Mouse (Mus musculus) urinary bladder, postnatal 25 days (tissue): Measurements from ENCODE around the gene Grk5.

Experiments
- DNase-seq: peaks from one replicate; pipeline ENCODE4 v3.0.0; 2022; ENCODE audit warnings: low spot score

Gene Grk5

GRCm38 (mm10) chr19:60973508-60973907 lies 84.0 kb downstream of the Grk5 start:
- no peak for DNase-seq

DNA sequence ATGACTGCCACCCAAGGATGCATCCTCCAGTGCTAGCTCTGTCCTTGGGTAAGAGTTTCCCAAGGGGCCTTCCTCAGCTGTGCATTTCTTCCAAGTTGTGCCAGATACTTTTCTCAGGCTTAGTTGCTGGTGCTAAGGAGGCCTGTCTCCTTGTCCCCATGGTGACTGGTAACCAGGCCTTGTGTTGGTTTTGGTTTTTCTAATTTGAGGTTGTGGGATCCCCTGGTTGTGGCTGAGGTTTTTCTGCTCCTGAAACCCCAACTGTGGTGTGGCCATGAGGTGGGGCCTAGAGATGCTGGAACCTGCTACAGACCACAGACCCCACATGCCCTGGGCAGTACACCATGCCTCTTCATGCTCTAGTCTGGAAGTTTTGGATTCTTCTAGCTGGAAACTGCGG lies 90.0 kb downstream of the Grk5 start:
- no peak for DNase-seq

- DNase-seq: no peak
Measured at GRCm38 (mm10) chr19:60981391-60981790, 91.8 kb downstream of the Grk5 start.

- DNase-seq: no peak
Measured at GRCm38 (mm10) chr19:60981894-60982293, 92.3 kb downstream of the Grk5 start.

GRCm38 (mm10) chr19:60989766-60990165 lies 100.2 kb downstream of the Grk5 start:
- DNase-seq: no peak

- DNase-seq: no peak
Measured at GRCm38 (mm10) chr19:60994214-60994613, 104.7 kb downstream of the Grk5 start.

- DNase-seq: no peak
Measured at GRCm38 (mm10) chr19:60994845-60995244, 105.3 kb downstream of the Grk5 start.

DNA sequence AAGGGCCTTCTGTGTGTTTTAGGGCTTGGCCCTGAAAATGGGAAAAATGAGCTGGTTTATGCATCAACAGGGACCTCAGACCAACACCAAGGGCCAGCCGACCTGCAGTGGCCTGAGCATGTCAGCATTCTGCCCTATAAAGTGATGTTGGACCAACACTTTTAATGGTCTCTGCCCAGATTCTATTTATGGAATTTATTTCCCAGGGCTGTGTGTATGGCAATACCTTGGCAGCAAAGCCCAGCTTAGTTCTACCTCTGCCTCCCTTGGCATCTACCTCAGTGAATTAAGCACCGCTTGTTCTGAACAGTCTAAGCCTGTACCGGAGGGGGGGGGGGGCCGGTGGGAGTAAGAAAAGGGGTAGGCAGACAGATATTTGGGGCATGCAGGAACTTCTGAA lies 108.2 kb downstream of the Grk5 start:
- no peak for DNase-seq

GRCm38 (mm10) chr19:60999652-61000051 lies 110.1 kb downstream of the Grk5 start:
- no peak for DNase-seq

- no peak for DNase-seq
Measured at GRCm38 (mm10) chr19:61000958-61001357, 111.4 kb downstream of the Grk5 start.

DNA sequence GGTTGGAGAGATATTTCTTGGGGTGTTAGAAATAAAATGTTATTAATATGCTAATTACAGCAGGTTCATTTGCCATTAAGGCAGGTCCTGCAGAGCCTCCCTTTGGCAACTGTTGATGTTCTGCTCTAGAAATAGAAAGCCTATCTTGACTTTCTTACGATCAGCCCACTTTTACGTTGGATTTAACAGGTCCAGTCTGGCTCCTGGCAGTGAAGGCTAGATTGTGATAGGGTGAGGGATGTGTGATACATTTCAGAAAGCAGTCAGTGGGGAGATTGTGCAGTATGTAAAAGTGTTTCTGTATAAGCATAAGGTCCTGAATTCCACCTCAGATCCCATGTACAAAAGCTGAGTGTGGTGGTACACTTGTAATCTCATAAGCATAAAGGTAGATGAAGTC lies 119.7 kb downstream of the Grk5 start:
- no peak for DNase-seq

DNA sequence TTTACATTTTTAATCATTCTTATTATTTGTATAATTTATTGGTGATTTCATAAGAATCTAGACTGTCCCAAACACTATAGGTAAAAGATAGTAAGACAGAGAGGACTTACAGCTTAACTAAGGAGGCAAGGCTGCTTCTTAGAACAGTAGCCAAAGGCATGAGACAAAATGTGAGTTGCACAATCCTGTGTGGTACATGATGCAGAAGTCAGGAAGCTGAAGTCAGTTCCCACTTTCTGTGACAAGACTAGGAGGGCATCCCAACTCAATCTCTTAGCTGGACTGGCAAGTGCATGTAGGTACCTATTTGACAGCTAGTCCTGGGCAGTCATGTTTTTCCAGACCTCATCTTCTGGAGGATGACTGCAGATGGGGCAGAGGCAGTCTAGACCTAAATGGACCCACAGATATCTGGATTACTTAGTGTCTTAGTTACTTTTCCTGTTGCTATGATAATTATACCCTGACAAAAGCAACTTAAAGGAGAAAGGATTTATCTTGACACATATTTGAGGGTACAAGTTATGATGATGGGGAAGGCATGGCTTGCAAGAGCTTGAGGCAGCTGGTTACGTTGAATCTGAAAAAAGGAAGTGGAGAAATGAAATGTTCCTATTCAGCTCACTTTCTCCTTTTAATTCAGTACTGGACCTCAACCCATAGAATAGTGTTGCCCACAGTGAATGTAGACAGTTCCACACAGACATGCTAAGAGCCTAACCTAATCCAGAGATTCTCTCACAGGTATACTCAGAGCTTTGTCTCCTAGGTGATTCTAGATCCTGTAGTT lies 128.1 kb downstream of the Grk5 start:
- no peak for DNase-seq

DNA sequence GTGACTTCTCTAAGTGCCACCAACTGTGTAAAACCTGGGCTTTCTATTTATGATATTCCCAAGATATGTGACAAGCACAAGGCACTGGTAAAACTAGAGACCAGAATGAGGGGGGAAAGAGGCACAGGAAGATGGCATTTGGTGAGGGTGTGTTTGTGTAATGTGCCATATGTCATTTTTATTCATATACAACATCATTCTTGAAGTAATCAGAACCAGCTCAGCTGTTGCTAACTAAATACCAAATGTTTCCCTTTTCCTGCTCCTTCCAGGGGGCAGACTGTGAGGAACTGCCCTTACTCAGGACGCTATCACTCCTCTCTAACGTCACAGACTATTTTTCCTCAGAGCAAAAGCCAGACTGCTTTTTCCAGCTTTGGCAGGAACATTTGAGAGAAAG lies 132.0 kb downstream of the Grk5 start:
- DNase-seq: no peak

GRCm38 (mm10) chr19:61021939-61022566 lies 132.5 kb downstream of the Grk5 start:
- no peak for DNase-seq

GRCm38 (mm10) chr19:61031570-61031969 lies 142.0 kb downstream of the Grk5 start:
- DNase-seq: no peak

- no peak for DNase-seq
Measured at GRCm38 (mm10) chr19:61039151-61039550, 149.6 kb downstream of the Grk5 start.

- DNase-seq: no peak
Measured at GRCm38 (mm10) chr19:61048646-61049045, 159.1 kb downstream of the Grk5 start.

DNA sequence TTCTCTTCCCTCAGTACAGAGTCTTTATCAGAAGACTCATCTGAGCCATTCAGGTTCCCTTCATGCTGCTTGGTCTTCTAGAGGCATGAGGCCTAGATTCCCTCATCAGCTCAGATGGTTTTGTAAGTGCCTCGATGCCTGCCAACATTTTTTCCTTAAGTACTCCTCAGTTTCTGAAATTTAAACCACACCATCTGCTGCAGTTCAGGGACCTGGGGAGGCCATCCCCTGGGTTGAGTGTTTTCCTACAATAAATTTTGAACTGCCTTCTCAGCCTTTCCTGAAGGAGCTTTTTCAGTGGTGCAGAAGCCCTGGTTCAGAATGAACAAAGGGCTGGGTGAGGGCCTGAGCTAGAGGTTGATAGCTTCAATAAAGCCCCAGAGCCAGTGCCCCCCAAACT lies 159.9 kb downstream of the Grk5 start:
- DNase-seq: no peak

DNA sequence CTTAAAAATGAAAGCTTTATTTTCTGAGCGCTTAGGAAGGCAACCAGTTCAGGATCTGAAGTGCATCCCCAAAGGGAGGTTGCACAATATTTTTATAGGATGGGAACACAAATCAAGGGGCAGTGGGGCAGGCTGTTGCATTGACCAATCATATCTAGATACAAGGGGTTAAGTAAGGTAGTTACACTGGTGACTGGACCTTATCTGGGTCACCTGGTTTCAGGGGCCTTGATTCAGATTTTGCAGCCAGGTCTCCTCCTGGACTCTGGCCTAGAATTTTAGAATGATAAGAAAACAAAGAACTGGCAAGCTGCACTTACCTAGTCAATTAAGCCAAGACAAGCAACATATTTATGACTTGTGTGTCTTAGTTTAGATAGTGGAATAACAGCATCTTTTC lies 161.6 kb downstream of the Grk5 start:
- no peak for DNase-seq

DNA sequence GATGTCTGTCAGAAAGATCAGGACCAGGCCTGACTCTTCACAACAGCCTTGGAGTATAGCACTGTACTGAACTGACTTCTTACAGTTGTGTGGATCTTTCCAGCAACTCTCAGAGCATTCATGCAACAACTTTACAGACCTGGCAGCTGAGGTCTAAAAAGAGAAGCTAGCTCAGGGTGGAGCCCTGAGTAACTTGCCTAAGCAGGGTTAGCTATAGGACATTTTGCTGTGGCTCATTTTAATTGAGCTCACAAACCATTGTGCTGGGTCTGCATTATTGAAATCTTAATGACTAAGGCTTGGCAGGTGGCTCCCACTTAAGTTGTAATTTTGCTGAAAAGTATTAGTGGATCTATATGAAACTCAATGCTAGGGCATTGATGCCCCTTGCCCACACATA lies 162.5 kb downstream of the Grk5 start:
- DNase-seq: no peak

DNA sequence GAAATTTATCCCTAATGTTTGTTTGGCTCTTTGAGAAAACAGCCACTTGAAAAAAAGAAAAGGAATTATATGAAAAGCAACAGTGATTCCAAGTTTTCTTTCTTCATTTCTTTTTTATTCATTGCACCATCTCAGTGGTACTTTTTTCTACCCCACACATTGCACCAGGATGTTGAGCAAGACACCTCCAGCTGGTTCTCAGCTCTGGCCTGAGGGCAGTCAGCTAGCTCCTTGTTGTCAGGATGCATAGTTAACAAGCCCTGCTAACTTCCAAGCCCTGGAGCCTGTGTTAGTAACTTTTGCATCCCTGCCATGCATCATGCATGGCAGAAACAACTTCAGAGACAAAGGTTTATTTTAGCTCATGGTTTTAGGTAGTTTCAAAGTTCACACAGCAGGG lies 163.2 kb downstream of the Grk5 start:
- no peak for DNase-seq

- DNase-seq: no peak
Measured at GRCm38 (mm10) chr19:61056783-61057410, 167.3 kb downstream of the Grk5 start.

DNA sequence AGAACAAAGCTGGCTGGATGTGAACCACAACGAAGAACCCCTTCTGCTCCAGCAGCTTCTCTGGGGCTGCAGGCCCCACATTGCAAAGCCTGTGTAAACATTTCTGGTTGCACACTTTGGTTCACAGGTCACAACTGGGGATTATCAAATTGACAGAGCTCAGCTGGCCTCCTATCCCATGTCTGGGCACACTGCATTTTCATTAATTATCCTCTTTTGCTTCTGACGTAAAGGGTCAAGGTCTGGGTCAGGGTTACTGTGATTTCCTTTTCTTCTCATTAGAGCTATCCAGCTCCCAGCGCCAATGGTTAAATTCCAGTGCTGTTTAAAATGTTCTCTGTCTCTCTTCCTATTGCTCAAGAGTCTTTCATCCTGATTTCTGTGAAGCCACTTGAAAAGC lies 168.0 kb downstream of the Grk5 start:
- no peak for DNase-seq
